Mouse (Mus musculus): ENCODE measurements at regions not wholly inside any gene's neighbourhood (a gene's known extent, or its start where the extent isn't known, plus 50 kb on each side); places are given as distances from the start of the nearest gene placed in this dataset.
A peak's percentile ranks its signal among the peaks of the same experiment; 100 is the strongest.

GRCm38 (mm10) chr9:85550455-85550854 lies 198.7 kb downstream of the Ibtk start:
- intact Hi-C loops (cut with DNase I): no loop called here
- Histone ChIP-seq H3K4me3 (no peak overlapping the region), H3K27ac (no peak overlapping the region), H3K27me3 (ENCODE audit: control insufficient read depth, insufficient read depth, low read length) (no peaks in the 10 kb centered on the region), H3K79me2 (replicated peaks; ENCODE audit: control insufficient read depth, insufficient read depth, low read length) (no peaks in the 10 kb centered on the region), H3K36me3 (ENCODE audit: control insufficient read depth, insufficient read depth, low read length) (no peaks in the 10 kb centered on the region), H3K4me1 (ENCODE audit: control insufficient read depth, insufficient read depth, low read length) (no peaks in the 10 kb centered on the region), H3K9ac (ENCODE audit: low read depth, low read length) (no peak overlapping the region)
- TF ChIP-seq POLR2A (IDR thresholded peaks at IDR 0.05; ENCODE audit: insufficient read depth, low read depth, low read length): no peak
- no peak for TF ChIP-seq CTCF (IDR thresholded peaks at IDR 0.05)
- TF ChIP-seq EP300 (IDR thresholded peaks at IDR 0.05; ENCODE audit: insufficient read depth, low read depth, low read length): no peak
- no peak for DNase-seq
- WGBS: 37% methylated on average over 3 of the region's 3 CpGs

- intact Hi-C loops (cut with DNase I): no loop called here
- TF ChIP-seq POLR2A (IDR thresholded peaks at IDR 0.05; ENCODE audit: insufficient read depth, low read depth, low read length) (no peak), EP300 (IDR thresholded peaks at IDR 0.05; ENCODE audit: insufficient read depth, low read depth, low read length) (no peak), CTCF (IDR thresholded peaks at IDR 0.05) (no peak)
- Histone ChIP-seq H3K27ac (no peak overlapping the region), H3K9ac (ENCODE audit: low read depth, low read length) (no peak overlapping the region), H3K27me3 (ENCODE audit: control insufficient read depth, insufficient read depth, low read length) (no peaks in the 10 kb centered on the region), H3K36me3 (ENCODE audit: control insufficient read depth, insufficient read depth, low read length) (no peaks in the 10 kb centered on the region), H3K4me1 (ENCODE audit: control insufficient read depth, insufficient read depth, low read length) (no peaks in the 10 kb centered on the region), H3K4me3 (no peak overlapping the region), H3K79me2 (replicated peaks; ENCODE audit: control insufficient read depth, insufficient read depth, low read length) (no peaks in the 10 kb centered on the region)
- WGBS: 67% methylated on average over 2 of the region's 2 CpGs
- DNase-seq: no peak
Observed at GRCm38 (mm10) chr9:85546226-85546625, 202.9 kb downstream of the Ibtk start.

GRCm38 (mm10) chr9:85545566-85545965 lies 203.6 kb downstream of the Ibtk start:
- Histone ChIP-seq H3K79me2 (replicated peaks; ENCODE audit: control insufficient read depth, insufficient read depth, low read length) (no peaks in the 10 kb centered on the region), H3K4me3 (no peak overlapping the region), H3K9ac (ENCODE audit: low read depth, low read length) (no peak overlapping the region), H3K27me3 (ENCODE audit: control insufficient read depth, insufficient read depth, low read length) (no peaks in the 10 kb centered on the region), H3K27ac (peak overlapping the region; percentile 20; the same call in 1 of the 2 replicates), H3K4me1 (ENCODE audit: control insufficient read depth, insufficient read depth, low read length) (no peaks in the 10 kb centered on the region), H3K36me3 (ENCODE audit: control insufficient read depth, insufficient read depth, low read length) (no peaks in the 10 kb centered on the region)
- WGBS: 78% methylated on average over 1 of the region's 1 CpGs
- no peak for TF ChIP-seq POLR2A (IDR thresholded peaks at IDR 0.05; ENCODE audit: insufficient read depth, low read depth, low read length)
- no peak for TF ChIP-seq EP300 (IDR thresholded peaks at IDR 0.05; ENCODE audit: insufficient read depth, low read depth, low read length)
- TF ChIP-seq CTCF (IDR thresholded peaks at IDR 0.05): no peak
- intact Hi-C loops (cut with DNase I): no loop called here
- peak in 1 of 2 experiments; percentile 22 for DNase-seq

DNA sequence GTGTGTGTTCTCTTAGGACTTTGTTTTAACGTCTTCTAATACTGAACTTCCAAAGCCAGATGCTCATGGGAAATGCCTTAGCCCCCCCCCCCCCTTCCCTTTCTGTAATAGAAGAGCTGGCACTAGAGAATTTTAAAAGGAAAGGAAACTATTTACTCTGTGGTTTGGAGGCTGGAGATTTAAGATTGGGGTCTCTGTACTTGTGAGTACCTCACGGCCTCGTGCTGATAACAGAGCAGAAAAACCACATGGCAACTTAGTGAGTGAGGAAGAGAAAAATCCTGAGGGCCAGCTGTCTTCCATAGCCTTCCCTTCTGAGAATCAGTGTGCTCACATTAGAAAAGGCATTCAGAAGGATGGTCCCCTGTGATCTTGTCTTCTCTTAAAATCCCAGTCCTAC lies 210.6 kb downstream of the Ibtk start:
- Histone ChIP-seq H3K36me3 (ENCODE audit: control insufficient read depth, insufficient read depth, low read length) (no peaks in the 10 kb centered on the region), H3K79me2 (replicated peaks; ENCODE audit: control insufficient read depth, insufficient read depth, low read length) (no peaks in the 10 kb centered on the region), H3K4me3 (no peak overlapping the region), H3K9ac (ENCODE audit: low read depth, low read length) (no peak overlapping the region), H3K4me1 (ENCODE audit: control insufficient read depth, insufficient read depth, low read length) (no peaks in the 10 kb centered on the region), H3K27me3 (ENCODE audit: control insufficient read depth, insufficient read depth, low read length) (no peaks in the 10 kb centered on the region), H3K27ac (no peak overlapping the region)
- TF ChIP-seq POLR2A (IDR thresholded peaks at IDR 0.05; ENCODE audit: insufficient read depth, low read depth, low read length): no peak
- no peak for TF ChIP-seq CTCF (IDR thresholded peaks at IDR 0.05)
- DNase-seq: no peak
- 30% methylated on average over 3 of the region's 3 CpGs for WGBS
- intact Hi-C loops (cut with DNase I): no loop called here

GRCm38 (mm10) chr9:85528421-85528820 lies 201.3 kb upstream of the Tent5a start:
- Histone ChIP-seq H3K27ac (no peak overlapping the region), H3K4me1 (ENCODE audit: control insufficient read depth, insufficient read depth, low read length) (no peaks in the 10 kb centered on the region), H3K79me2 (replicated peaks; ENCODE audit: control insufficient read depth, insufficient read depth, low read length) (no peaks in the 10 kb centered on the region), H3K9ac (ENCODE audit: low read depth, low read length) (no peak overlapping the region), H3K27me3 (ENCODE audit: control insufficient read depth, insufficient read depth, low read length) (no peaks in the 10 kb centered on the region), H3K36me3 (ENCODE audit: control insufficient read depth, insufficient read depth, low read length) (no peaks in the 10 kb centered on the region), H3K4me3 (no peak overlapping the region)
- TF ChIP-seq CTCF (IDR thresholded peaks at IDR 0.05) (no peak), EP300 (IDR thresholded peaks at IDR 0.05; ENCODE audit: insufficient read depth, low read depth, low read length) (no peak), POLR2A (IDR thresholded peaks at IDR 0.05; ENCODE audit: insufficient read depth, low read depth, low read length) (no peak)
- 82% methylated on average over 3 of the region's 3 CpGs for WGBS
- intact Hi-C loops (cut with DNase I): no loop called here
- DNase-seq: no peak

GRCm38 (mm10) chr9:85524733-85525132 lies 197.6 kb upstream of the Tent5a start:
- Histone ChIP-seq H3K27ac (no peak overlapping the region), H3K9ac (ENCODE audit: low read depth, low read length) (no peak overlapping the region)
- intact Hi-C loops (cut with DNase I): no loop called here

More at GRCm38 (mm10) chr9:85524733-85525132, 197.6 kb upstream of the Tent5a start:
- Histone ChIP-seq H3K27me3 (ENCODE audit: control insufficient read depth, insufficient read depth, low read length) (no peaks in the 10 kb centered on the region), H3K79me2 (replicated peaks; ENCODE audit: control insufficient read depth, insufficient read depth, low read length) (no peaks in the 10 kb centered on the region), H3K4me1 (ENCODE audit: control insufficient read depth, insufficient read depth, low read length) (no peaks in the 10 kb centered on the region), H3K4me3 (no peak overlapping the region), H3K36me3 (ENCODE audit: control insufficient read depth, insufficient read depth, low read length) (no peaks in the 10 kb centered on the region)
- TF ChIP-seq POLR2A (IDR thresholded peaks at IDR 0.05; ENCODE audit: insufficient read depth, low read depth, low read length) (no peak), CTCF (IDR thresholded peaks at IDR 0.05) (no peak), EP300 (IDR thresholded peaks at IDR 0.05; ENCODE audit: insufficient read depth, low read depth, low read length) (no peak)
- DNase-seq: no peak

All from heart, adult 2 months (tissue).